Mouse (Mus musculus) liver, postnatal 0 days (tissue): Measurements from ENCODE around the gene Plod2.

Experiments used
- CTCF ChIP-seq: sonication (generic); IDR thresholded peaks from 2 replicates; pipeline ENCODE4 v1.5.1; 2016; ENCODE audit warnings: antibody characterized with exemption, low read depth
- EP300 ChIP-seq: IDR thresholded peaks from 2 replicates; pipeline ENCODE4 v1.6.1; 2016; ENCODE audit warnings: antibody characterized with exemption, low read depth, mild to moderate bottlenecking

DNA sequence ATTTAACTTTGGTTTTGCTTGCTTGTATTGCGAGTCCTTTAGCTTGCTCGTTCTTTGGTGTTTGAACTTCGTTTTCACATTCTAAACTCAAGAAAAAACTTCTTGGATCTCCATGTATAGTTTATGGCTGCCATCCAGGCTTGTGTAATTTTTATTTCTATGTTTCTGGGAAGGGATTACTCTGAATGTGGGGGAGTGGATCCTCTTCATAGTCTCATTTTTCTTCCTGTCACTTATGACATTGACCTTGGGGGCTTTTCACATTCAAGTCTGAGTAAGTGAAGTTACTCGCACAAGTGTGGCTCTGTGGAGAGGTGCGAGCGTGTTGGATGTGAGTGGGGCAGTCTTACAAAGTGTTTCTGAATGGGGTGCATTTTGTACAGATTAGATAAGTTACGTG lies 25.5 kb downstream of the Plod2 start:
- TF ChIP-seq CTCF, result no peak
- TF ChIP-seq EP300, result no peak
